Comparison of ENCODE assay signal across 7 mouse cellular contexts in the genomic region with DNA sequence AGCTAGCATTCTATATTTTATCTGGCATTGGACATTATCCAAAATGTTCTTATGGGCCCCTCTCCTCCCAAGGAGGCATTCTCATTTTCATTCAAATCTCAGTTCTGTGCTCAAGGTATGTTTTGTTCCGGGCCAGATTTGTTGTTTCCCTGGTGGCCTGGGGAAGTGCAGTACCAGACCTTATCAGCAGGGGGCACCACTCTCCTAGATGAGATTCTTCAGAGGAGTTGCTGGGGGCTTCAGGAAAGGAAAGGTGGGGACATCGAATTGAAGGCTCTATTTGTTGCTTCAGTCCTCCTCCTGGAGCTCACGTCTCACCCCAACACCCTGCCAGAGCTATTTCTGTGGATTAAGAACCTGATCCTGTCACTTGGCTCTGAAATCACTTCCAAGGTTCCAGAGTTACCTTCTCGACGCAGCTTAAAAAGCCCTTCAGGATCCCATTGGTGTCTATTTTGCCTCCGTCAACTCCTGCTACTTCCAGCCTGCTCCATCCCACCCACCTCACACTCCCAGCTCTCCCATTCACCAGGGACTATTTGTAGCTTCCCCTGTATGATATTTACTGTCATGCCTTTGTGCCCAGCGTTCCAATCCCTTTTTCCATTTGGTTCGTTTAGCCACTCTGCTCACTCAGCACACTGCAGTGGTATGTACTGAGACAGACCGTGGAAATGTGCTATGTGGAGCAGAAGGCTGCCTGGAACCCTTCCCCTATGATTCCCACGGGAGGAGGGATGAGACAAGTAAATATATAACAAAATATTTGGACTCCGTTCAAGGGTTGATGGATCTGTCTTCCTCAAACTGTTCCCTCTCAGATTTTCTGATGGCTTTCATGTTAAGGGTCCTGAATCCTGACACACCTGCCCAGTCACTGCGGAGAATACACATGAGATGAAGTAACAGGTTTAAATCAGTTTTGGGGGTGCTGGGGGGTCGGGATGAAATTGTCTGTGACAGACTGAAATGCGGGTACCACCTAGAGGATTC. TPM values are rescaled to one million over a fixed set of nuclear protein-coding genes. Genes with fewer than 3 reads are reported as not detected.
A peak's percentile ranks its signal among the peaks of the same experiment; 100 is the strongest.
DNase-seq lines count a peak whose midpoint lies in the region; ATAC-seq and TF ChIP-seq lines count a peak whose summit lies in the region.

No protein-coding gene starts in this region.

- no peaks in the 10 kb centered on the region for H3K79me2 ChIP-seq in CH12.LX (replicated peaks; ENCODE audit: control insufficient read depth, extremely low read depth, insufficient read depth, poor library complexity, severe bottlenecking)

- TF ChIP-seq RAD21 in CH12.LX (IDR thresholded peaks at IDR 0.05; ENCODE audit: low read depth, low read length), result peak; percentile 96

- 47% methylated on average over 14 of the region's 14 CpGs for WGBS in lung, embryonic 16.5 days

- no peak for TF ChIP-seq EP300 in CH12.LX (IDR thresholded peaks at IDR 0.05; ENCODE audit: low read length)

- no peak for ATAC-seq in lung, embryonic 16.5 days (ENCODE audit: low read depth)

- H3K27me3 ChIP-seq in CH12.LX (replicated peaks), result peaks cover 40% of the 10 kb centered on the region
- no peaks in the 10 kb centered on the region for H3K27me3 ChIP-seq in lung, embryonic 16.5 days (ENCODE audit: control insufficient read depth, insufficient read depth, low read depth, low read length)

- H3K4me2 ChIP-seq in CH12.LX (ENCODE audit: insufficient read depth, low read depth, poor library complexity, severe bottlenecking), result no peak overlapping the region
- H3K4me2 ChIP-seq in lung, embryonic 16.5 days (ENCODE audit: low read depth, low read length), result peak overlapping the region; percentile 24; the same call in 1 of the 2 replicates

- H3K9ac ChIP-seq in CH12.LX (ENCODE audit: insufficient read depth, low read depth), result no peak overlapping the region
- peak overlapping the region; percentile 38 for H3K9ac ChIP-seq in lung, embryonic 16.5 days (ENCODE audit: low read length)

- no peaks in the 10 kb centered on the region for H3K9me3 ChIP-seq in CH12.LX (replicated peaks; ENCODE audit: low read length)
- no peaks in the 10 kb centered on the region for H3K9me3 ChIP-seq in lung, embryonic 16.5 days (ENCODE audit: control insufficient read depth, low read length)

- peak; percentile 72 for DNase-seq in CH12.LX (ENCODE audit: extremely low read depth)
- peak; percentile 83 for DNase-seq in NIH3T3 (ENCODE audit: low read depth)
- DNase-seq in cerebellum, postnatal 36 days, result peak; percentile 82 to 88
- peak; percentile 82 for DNase-seq in gastrocnemius, adult 18-20 months (ENCODE audit: low spot score)
- peak; percentile 72 for DNase-seq in kidney, postnatal 14 days
- DNase-seq in right cerebral cortex, postnatal 36 days (ENCODE audit: low spot score in 2 of 2), result peak; percentile 46 to 59

- H3K36me3 ChIP-seq in CH12.LX (replicated peaks in 1 of 2; ENCODE audit: control insufficient read depth in 1 of 2, insufficient read depth in 1 of 2, low read length in 1 of 2), result peaks cover 0 to 6% of the 10 kb centered on the region in 2 experiments
- H3K36me3 ChIP-seq in lung, embryonic 16.5 days (ENCODE audit: control insufficient read depth, insufficient read depth, low read length), result no peaks in the 10 kb centered on the region

- H3K27ac ChIP-seq in CH12.LX (ENCODE audit: insufficient read depth, low read depth), result no peak overlapping the region
- H3K27ac ChIP-seq in lung, embryonic 16.5 days (ENCODE audit: low read length), result no peak overlapping the region

- peak; percentile 99 to 100 for TF ChIP-seq CTCF in CH12.LX (conservative IDR thresholded peaks at IDR 0.05 in 1 of 2, IDR thresholded peaks at IDR 0.05 in 1 of 2; ENCODE audit: low read depth in 2 of 2, low read length in 2 of 2)

- dilution Hi-C loops in CH12.LX (cut with MboI; ENCODE audit: extremely low pct_ligation_motif_present, extremely low pct_unique_long_range_greater_than_20kb, low sequenced_read_pairs), result no loop called here

- H3K4me3 ChIP-seq in CH12.LX (replicated peaks in 1 of 3; ENCODE audit: low read depth in 2 of 3, low read length in 2 of 3, poor library complexity in 1 of 3), result no peak overlapping the region
- H3K4me3 ChIP-seq in lung, embryonic 16.5 days (ENCODE audit: low read length), result no peak overlapping the region

- no peaks in the 10 kb centered on the region for H3K4me1 ChIP-seq in CH12.LX (ENCODE audit: control insufficient read depth in 1 of 2, insufficient read depth in 2 of 2)
- no peaks in the 10 kb centered on the region for H3K4me1 ChIP-seq in lung, embryonic 16.5 days (replicated peaks; ENCODE audit: control insufficient read depth, insufficient read depth, low read length)

- in situ Hi-C loops in CH12.LX (cut with MboI; ENCODE audit: low pct_ligation_motif_present, low pct_unique_long_range_greater_than_20kb, low sequenced_read_pairs), result loop anchor here (5.0 to 25.0 kb wide), 2 partner anchors 119 to 264 kb away; partner anchors contain the start of gene Phb

- no peak for TF ChIP-seq POLR2A in CH12.LX (IDR thresholded peaks at IDR 0.05; ENCODE audit: low read depth, low read length)

TF ChIP-seq in CH12.LX, 34 proteins besides CTCF, POLR2A, EP300 and RAD21:
- TF ChIP-seq ELF1 (IDR thresholded peaks at IDR 0.05; ENCODE audit: low read depth, low read length) (peak; percentile 59), IRF4 (IDR thresholded peaks at IDR 0.05; ENCODE audit: low read depth, low read length) (peak; percentile 16; the same call in 1 of the 2 replicates), JUND (conservative IDR thresholded peaks at IDR 0.05; ENCODE audit: low read depth, low read length) (no peak), USF2 (conservative IDR thresholded peaks at IDR 0.05; ENCODE audit: low read depth, low read length) (no peak), SIN3A (IDR thresholded peaks at IDR 0.05; ENCODE audit: low read length) (no peak; the same call in 1 of the 2 replicates), MAX (IDR thresholded peaks at IDR 0.05; ENCODE audit: low read length) (no peak), NRF1 (IDR thresholded peaks at IDR 0.05; ENCODE audit: low read depth, low read length) (no peak), MYC (IDR thresholded peaks at IDR 0.05; ENCODE audit: low read depth, low read length) (no peak), ZNF384 (IDR thresholded peaks at IDR 0.05; ENCODE audit: low read depth, low read length) (no peak), RCOR1 (conservative IDR thresholded peaks at IDR 0.05; ENCODE audit: low read depth, low read length) (no peak), TBP (conservative IDR thresholded peaks at IDR 0.05; ENCODE audit: low read depth, low read length) (no peak), KAT2A (IDR thresholded peaks at IDR 0.05; ENCODE audit: insufficient replicate concordance, low read length) (no peak), POLR2AphosphoS2 (IDR thresholded peaks at IDR 0.05; ENCODE audit: low read depth, low read length) (no peak), NELFE (IDR thresholded peaks at IDR 0.05; ENCODE audit: low read depth, low read length) (no peak; the same call in 1 of the 2 replicates), JUN (IDR thresholded peaks at IDR 0.05; ENCODE audit: insufficient read depth, low read depth, low read length) (no peak), HCFC1 (IDR thresholded peaks at IDR 0.05; ENCODE audit: low read depth, low read length) (no peak), USF1 (IDR thresholded peaks at IDR 0.05; ENCODE audit: low read depth, low read length) (no peak), MEF2A (IDR thresholded peaks at IDR 0.05; ENCODE audit: borderline replicate concordance, low read depth, low read length) (no peak), PAX5 (IDR thresholded peaks at IDR 0.05; ENCODE audit: low read length) (no peak), MXI1 (IDR thresholded peaks at IDR 0.05; ENCODE audit: low read depth, low read length) (no peak), BHLHE40 (IDR thresholded peaks at IDR 0.05; ENCODE audit: low read depth, low read length) (no peak), MAFK (IDR thresholded peaks at IDR 0.05; ENCODE audit: insufficient replicate concordance, low read length) (no peak), ZKSCAN1 (IDR thresholded peaks at IDR 0.05; ENCODE audit: borderline replicate concordance, low read depth, low read length) (no peak), SMC3 (IDR thresholded peaks at IDR 0.05; ENCODE audit: low read depth, low read length) (peak; percentile 98), GABPA (IDR thresholded peaks at IDR 0.05; ENCODE audit: insufficient replicate concordance, low read depth, low read length) (no peak), UBTF (IDR thresholded peaks at IDR 0.05; ENCODE audit: low read depth, low read length) (no peak), TCF12 (IDR thresholded peaks at IDR 0.05; ENCODE audit: low read depth, low read length) (no peak), ZC3H11A (IDR thresholded peaks at IDR 0.05; ENCODE audit: low read depth, low read length) (peak; percentile 84), E2F4 (IDR thresholded peaks at IDR 0.05; ENCODE audit: insufficient replicate concordance, low read depth, low read length) (no peak), CHD1 (IDR thresholded peaks at IDR 0.05; ENCODE audit: low read depth, low read length) (no peak), ZMIZ1 (IDR thresholded peaks at IDR 0.05; ENCODE audit: low read depth, low read length) (no peak), CHD2 (IDR thresholded peaks at IDR 0.05; ENCODE audit: low read length) (no peak), ETS1 (conservative IDR thresholded peaks at IDR 0.05; ENCODE audit: low read depth, low read length) (no peak), MAZ (IDR thresholded peaks at IDR 0.05; ENCODE audit: low read depth, low read length) (0 out of 2 replicates have a peak, but pooled peaks have one; percentile 40)

RNA-seq across cellular contexts. Expression of gene Slc35b1, which starts 13.6 kb away (rescaled TPM):
- total RNA-seq in CH12.LX (2012; rRNA removed), result 47.0 and 74.9 TPM in 2 replicates
- 75.1 and 76.4 TPM in 2 replicates for total RNA-seq in CH12.LX (2014; rRNA removed)
- 119 and 125 TPM in 2 replicates for polyA plus RNA-seq in CH12.LX (2012; ENCODE audit: insufficient read length, low read depth)
- 10 to 100 TPM; 43.9 to 44.1 TPM for total RNA-seq in gastrocnemius, adult 18-20 months (2021)
- 91.1 and 92.7 TPM in 2 replicates for polyA plus RNA-seq in lung, embryonic 16.5 days (2015; fragmentation: Nextera tagmentation; extraction: Ambion mirVana)

RNA-seq across cellular contexts. Expression of gene Spop, which starts 15.7 kb away (rescaled TPM):
- total RNA-seq in CH12.LX (2012; rRNA removed), result 42.7 and 45.7 TPM in 2 replicates
- 51.9 and 60.6 TPM in 2 replicates for total RNA-seq in CH12.LX (2014; rRNA removed)
- 91.8 and 103 TPM in 2 replicates for polyA plus RNA-seq in CH12.LX (2012; ENCODE audit: insufficient read length, low read depth)
- total RNA-seq in gastrocnemius, adult 18-20 months (2021), result 100 to 1,000 TPM; 162 to 171 TPM
- polyA plus RNA-seq in lung, embryonic 16.5 days (2015; fragmentation: Nextera tagmentation; extraction: Ambion mirVana), result 150 and 170 TPM in 2 replicates
